Mouse (Mus musculus): Measurements from ENCODE around the gene Tnfsf4. TPM values are rescaled to one million over a fixed set of nuclear protein-coding genes. Genes with fewer than 3 reads are reported as not detected.

Gene Tnfsf4
- not detected for total RNA-seq (2022)

GRCm38 (mm10) chr1:161394931-161395459, at the start of gene Tnfsf4:
Gene Tnfsf4, plus strand, starts transcription at chr1:161395409.
- no peak for DNase-seq (ENCODE audit: low spot score)

- DNase-seq (ENCODE audit: low spot score) = no peak
These were observed 44.2 kb upstream of the Tnfsf4 start for GRCm38 (mm10) chr1:161350981-161351380.

GRCm38 (mm10) chr1:161365006-161365405, 30.2 kb upstream of the Tnfsf4 start:
- DNase-seq (ENCODE audit: low spot score) = no peak

GRCm38 (mm10) chr1:161371919-161372318, 23.3 kb upstream of the Tnfsf4 start:
- DNase-seq (ENCODE audit: low spot score) = no peak

GRCm38 (mm10) chr1:161375866-161376265, 19.3 kb upstream of the Tnfsf4 start:
- no peak for DNase-seq (ENCODE audit: low spot score)

GRCm38 (mm10) chr1:161378571-161378970, 16.6 kb upstream of the Tnfsf4 start:
- DNase-seq (ENCODE audit: low spot score) = no peak

GRCm38 (mm10) chr1:161379685-161380424, 15.4 kb upstream of the Tnfsf4 start:
- DNase-seq (ENCODE audit: low spot score) = peak; percentile 19

- no peak for DNase-seq (ENCODE audit: low spot score)
These were observed 14.8 kb upstream of the Tnfsf4 start for GRCm38 (mm10) chr1:161380425-161380780.

GRCm38 (mm10) chr1:161390066-161390465, 5.1 kb upstream of the Tnfsf4 start:
- no peak for DNase-seq (ENCODE audit: low spot score)

GRCm38 (mm10) chr1:161392906-161393305, 2.3 kb upstream of the Tnfsf4 start:
- no peak for DNase-seq (ENCODE audit: low spot score)

GRCm38 (mm10) chr1:161395610-161396009, 401 bp downstream of the Tnfsf4 start:
- DNase-seq (ENCODE audit: low spot score) = no peak

GRCm38 (mm10) chr1:161396351-161396750, 1.1 kb downstream of the Tnfsf4 start:
- no peak for DNase-seq (ENCODE audit: low spot score)

- peak; percentile 77 for DNase-seq (ENCODE audit: low spot score)
These were observed 4.9 kb downstream of the Tnfsf4 start for GRCm38 (mm10) chr1:161400126-161400525.

GRCm38 (mm10) chr1:161403061-161403460, 7.9 kb downstream of the Tnfsf4 start:
- no peak for DNase-seq (ENCODE audit: low spot score)

- DNase-seq (ENCODE audit: low spot score) = no peak
These were observed 11.3 kb downstream of the Tnfsf4 start for GRCm38 (mm10) chr1:161406480-161406879.

GRCm38 (mm10) chr1:161419926-161420325, 24.7 kb downstream of the Tnfsf4 start:
- no peak for DNase-seq (ENCODE audit: low spot score)

- DNase-seq (ENCODE audit: low spot score) = no peak
These were observed 25.4 kb downstream of the Tnfsf4 start for GRCm38 (mm10) chr1:161420646-161421045.

- no peak for DNase-seq (ENCODE audit: low spot score)
These were observed 31.3 kb downstream of the Tnfsf4 start for GRCm38 (mm10) chr1:161426277-161427056.

GRCm38 (mm10) chr1:161427057-161427311, 31.8 kb downstream of the Tnfsf4 start:
- DNase-seq (ENCODE audit: low spot score) = no peak

GRCm38 (mm10) chr1:161435781-161436180, 40.6 kb downstream of the Tnfsf4 start:
- no peak for DNase-seq (ENCODE audit: low spot score)

- no peak for DNase-seq (ENCODE audit: low spot score)
These were observed 41.3 kb downstream of the Tnfsf4 start for GRCm38 (mm10) chr1:161436503-161436902.

- no peak for DNase-seq (ENCODE audit: low spot score)
These were observed 49.6 kb downstream of the Tnfsf4 start for GRCm38 (mm10) chr1:161444858-161445257.

- no peak for DNase-seq (ENCODE audit: low spot score)
These were observed 56.6 kb downstream of the Tnfsf4 start for GRCm38 (mm10) chr1:161451683-161452245.

Measured in heart, adult 8-10 months (tissue).